Mouse (Mus musculus) embryo, embryonic 10 days (tissue): ENCODE measurements at regions not wholly inside any gene's neighbourhood (a gene's known extent, or its start where the extent isn't known, plus 50 kb on each side); places are given as distances from the start of the nearest gene placed in this dataset.

Experiments used
- DNase-seq: peaks from one replicate; pipeline ENCODE4 v3.0.0-alpha.2; 2015; ENCODE audit warnings: low spot score

GRCm38 (mm10) chr19:60148313-60148965 is 78.1 kb downstream of the Fam204a start:
- DNase-seq, result no peak

- DNase-seq, result no peak
Measured at GRCm38 (mm10) chr19:60146451-60147190, 79.9 kb downstream of the Fam204a start.

- DNase-seq, result no peak
Measured at GRCm38 (mm10) chr19:60145242-60145641, 81.3 kb downstream of the Fam204a start.

- DNase-seq, result peak; percentile 98
Measured at GRCm38 (mm10) chr19:60144336-60144989, 82.0 kb downstream of the Fam204a start.

- DNase-seq, result no peak
Measured at GRCm38 (mm10) chr19:60138881-60139280, 87.6 kb downstream of the Fam204a start.

- no peak for DNase-seq
Measured at GRCm38 (mm10) chr19:60136491-60136890, 90.0 kb downstream of the Fam204a start.

GRCm38 (mm10) chr19:60134447-60135328 is 91.8 kb downstream of the Fam204a start:
- DNase-seq, result no peak

GRCm38 (mm10) chr19:60129635-60130034 is 96.9 kb downstream of the Fam204a start:
- no peak for DNase-seq

GRCm38 (mm10) chr19:60124638-60125037 is 101.9 kb downstream of the Fam204a start:
- DNase-seq, result no peak

GRCm38 (mm10) chr19:60120917-60121316 is 105.6 kb downstream of the Fam204a start:
- no peak for DNase-seq

- DNase-seq, result peak; percentile 18
Measured at GRCm38 (mm10) chr19:60119051-60119450, 107.5 kb downstream of the Fam204a start.

- DNase-seq, result peak; percentile 82
Measured at GRCm38 (mm10) chr19:60113666-60114388, 112.7 kb downstream of the Fam204a start.

- DNase-seq, result peak; percentile 32
Measured at GRCm38 (mm10) chr19:60110278-60110677, 116.2 kb downstream of the Fam204a start.

GRCm38 (mm10) chr19:60109488-60109887 is 117.0 kb downstream of the Fam204a start:
- DNase-seq, result no peak

GRCm38 (mm10) chr19:60097915-60098314 is 128.6 kb downstream of the Fam204a start:
- no peak for DNase-seq

GRCm38 (mm10) chr19:60074986-60075385 is 131.5 kb upstream of the Rab11fip2 start:
- no peak for DNase-seq

- no peak for DNase-seq
Measured at GRCm38 (mm10) chr19:60073328-60073727, 129.9 kb upstream of the Rab11fip2 start.

- DNase-seq, result no peak
Measured at GRCm38 (mm10) chr19:60066183-60066582, 122.7 kb upstream of the Rab11fip2 start.

- DNase-seq, result peak; percentile 75
Measured at GRCm38 (mm10) chr19:60055121-60055874, 111.8 kb upstream of the Rab11fip2 start.

- peak; percentile 72 for DNase-seq
Measured at GRCm38 (mm10) chr19:60051151-60051550, 107.7 kb upstream of the Rab11fip2 start.

GRCm38 (mm10) chr19:60040721-60041120 is 97.3 kb upstream of the Rab11fip2 start:
- no peak for DNase-seq
